Mouse (Mus musculus) urinary bladder, postnatal 36 days (tissue): Measurements from ENCODE around the gene Nck2.

ENCODE experiments used
- DNase-seq, 2 experiments: peaks; one replicate each; pipeline ENCODE4 v3.0.0; 2022; ENCODE audit warnings: low spot score in 2 of 2, mixed read lengths in 1 of 2

Nck2 gene

GRCm38 (mm10) chr1:43468978-43469377 lies 24.6 kb downstream of the Nck2 start:
- DNase-seq = no peak

- no peak for DNase-seq
Observed at GRCm38 (mm10) chr1:43470421-43471179, 26.2 kb downstream of the Nck2 start.

- no peak for DNase-seq
Observed at GRCm38 (mm10) chr1:43471180-43472045, 27.0 kb downstream of the Nck2 start.

- DNase-seq = peak in 1 of 2 experiments; percentile 61
Observed at GRCm38 (mm10) chr1:43472046-43472649, 27.8 kb downstream of the Nck2 start.

GRCm38 (mm10) chr1:43473734-43474534 lies 29.6 kb downstream of the Nck2 start:
- no peak for DNase-seq

- DNase-seq = peak; percentile 32 to 56
Observed at GRCm38 (mm10) chr1:43474535-43475409, 30.4 kb downstream of the Nck2 start.

- DNase-seq = no peak
Observed at GRCm38 (mm10) chr1:43477954-43478353, 33.6 kb downstream of the Nck2 start.

- no peak for DNase-seq
Observed at GRCm38 (mm10) chr1:43485204-43485603, 40.8 kb downstream of the Nck2 start.

- no peak for DNase-seq
Observed at GRCm38 (mm10) chr1:43486500-43486899, 42.1 kb downstream of the Nck2 start.

- no peak for DNase-seq
Observed at GRCm38 (mm10) chr1:43486956-43487722, 42.8 kb downstream of the Nck2 start.

GRCm38 (mm10) chr1:43489311-43489710 lies 44.9 kb downstream of the Nck2 start:
- DNase-seq = no peak

GRCm38 (mm10) chr1:43491506-43492269 lies 47.3 kb downstream of the Nck2 start:
- DNase-seq = no peak

GRCm38 (mm10) chr1:43492803-43493437 lies 48.5 kb downstream of the Nck2 start:
- DNase-seq = no peak

GRCm38 (mm10) chr1:43496051-43496450 lies 51.7 kb downstream of the Nck2 start:
- DNase-seq = no peak

GRCm38 (mm10) chr1:43496993-43497392 lies 52.6 kb downstream of the Nck2 start:
- DNase-seq = no peak

GRCm38 (mm10) chr1:43497951-43498350 lies 53.6 kb downstream of the Nck2 start:
- DNase-seq = no peak

- DNase-seq = no peak
Observed at GRCm38 (mm10) chr1:43500121-43500520, 55.7 kb downstream of the Nck2 start.

- DNase-seq = no peak
Observed at GRCm38 (mm10) chr1:43501143-43501919, 57.0 kb downstream of the Nck2 start.
